Mouse (Mus musculus) embryo, embryonic 11 days (tissue): ENCODE measurements around the gene Trim9.

Source experiments
- DNase-seq: peaks from one replicate; pipeline ENCODE4 v3.0.0-alpha.2; 2015

Trim9 gene

GRCm38 (mm10) chr12:70347202-70347841 is at the start of gene Trim9:
Trim9 (minus strand) TSS chr12:70347614.
- peak; percentile 98 for DNase-seq

GRCm38 (mm10) chr12:70395061-70395460 is 47.6 kb upstream of the Trim9 start:
- no peak for DNase-seq

GRCm38 (mm10) chr12:70391236-70391635 is 43.8 kb upstream of the Trim9 start:
- no peak for DNase-seq

GRCm38 (mm10) chr12:70374976-70375375 is 27.6 kb upstream of the Trim9 start:
- DNase-seq = no peak

GRCm38 (mm10) chr12:70372874-70373273 is 25.5 kb upstream of the Trim9 start:
- DNase-seq = no peak

- DNase-seq = no peak
Measured at GRCm38 (mm10) chr12:70369348-70369747, 21.9 kb upstream of the Trim9 start.

- no peak for DNase-seq
Measured at GRCm38 (mm10) chr12:70368820-70369219, 21.4 kb upstream of the Trim9 start.

GRCm38 (mm10) chr12:70367326-70368248 is 20.2 kb upstream of the Trim9 start:
- DNase-seq = peak; percentile 92

GRCm38 (mm10) chr12:70363016-70363415 is 15.6 kb upstream of the Trim9 start:
- no peak for DNase-seq

- no peak for DNase-seq
Measured at GRCm38 (mm10) chr12:70360276-70360675, 12.9 kb upstream of the Trim9 start.

- no peak for DNase-seq
Measured at GRCm38 (mm10) chr12:70359443-70359842, 12.0 kb upstream of the Trim9 start.

- no peak for DNase-seq
Measured at GRCm38 (mm10) chr12:70354926-70355325, 7.5 kb upstream of the Trim9 start.

- no peak for DNase-seq
Measured at GRCm38 (mm10) chr12:70350490-70350889, 3.1 kb upstream of the Trim9 start.

GRCm38 (mm10) chr12:70349788-70350187 is 2.4 kb upstream of the Trim9 start:
- DNase-seq = no peak

- DNase-seq = no peak
Measured at GRCm38 (mm10) chr12:70348026-70348425, 612 bp upstream of the Trim9 start.

GRCm38 (mm10) chr12:70346139-70347026 is 1.0 kb downstream of the Trim9 start:
- peak; percentile 81 for DNase-seq

GRCm38 (mm10) chr12:70345531-70346138 is 1.8 kb downstream of the Trim9 start:
- no peak for DNase-seq

GRCm38 (mm10) chr12:70335176-70335575 is 12.2 kb downstream of the Trim9 start:
- no peak for DNase-seq

- DNase-seq = no peak
Measured at GRCm38 (mm10) chr12:70333253-70333805, 14.1 kb downstream of the Trim9 start.

- no peak for DNase-seq
Measured at GRCm38 (mm10) chr12:70329059-70329458, 18.4 kb downstream of the Trim9 start.

GRCm38 (mm10) chr12:70326956-70327355 is 20.5 kb downstream of the Trim9 start:
- no peak for DNase-seq

GRCm38 (mm10) chr12:70326393-70326792 is 21.0 kb downstream of the Trim9 start:
- peak; percentile 22 for DNase-seq
